Mouse (Mus musculus) A20 (cell line): ENCODE results near the gene Rnf111.

Source experiments
- DNase-seq: peaks from one replicate; pipeline ENCODE4 v3.0.0-alpha.2; 2011; ENCODE audit warnings: low read depth, low spot score

Rnf111 gene

DNA sequence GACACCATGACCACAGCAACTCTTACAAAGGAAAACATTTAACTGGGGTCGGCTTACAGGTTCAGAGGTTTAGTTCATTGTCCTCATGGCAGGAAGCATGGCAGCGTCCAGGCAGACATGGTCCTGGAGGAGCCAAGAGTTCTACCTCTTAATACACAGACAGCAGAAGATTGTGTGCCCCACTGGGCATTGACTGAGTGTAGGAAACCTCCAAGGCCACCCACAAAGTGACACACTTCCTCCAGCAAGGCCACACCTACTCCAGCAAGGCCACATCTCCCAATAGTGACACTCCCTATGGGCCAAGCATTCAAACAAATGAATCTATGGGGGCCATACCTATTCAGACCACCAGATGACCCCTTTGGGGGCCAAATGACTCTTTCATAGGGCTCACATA lies 107.4 kb downstream of the Rnf111 start:
- no peak for DNase-seq

DNA sequence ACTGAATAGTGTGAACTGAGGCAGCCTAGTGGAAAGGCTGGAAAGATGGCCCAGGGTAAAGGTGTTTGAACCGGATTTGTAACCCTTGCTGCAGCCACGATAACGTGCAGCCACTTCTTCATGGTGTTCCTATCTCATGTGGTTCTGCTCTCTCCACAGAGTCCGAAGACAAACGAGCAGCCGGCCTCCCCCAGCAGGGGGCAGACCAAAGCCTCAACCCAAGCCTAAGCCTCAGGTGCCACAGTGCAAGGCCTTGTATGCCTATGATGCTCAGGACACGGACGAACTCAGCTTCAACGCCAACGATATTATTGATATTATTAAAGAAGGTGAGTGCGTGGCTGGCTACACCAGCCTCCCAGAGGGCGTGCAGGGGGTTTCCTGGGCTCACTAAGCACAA lies 107.9 kb downstream of the Rnf111 start:
- peak; percentile 35 for DNase-seq

- DNase-seq, result peak; percentile 62
Measured at GRCm38 (mm10) chr9:70392563-70392907, 111.0 kb downstream of the Rnf111 start.

GRCm38 (mm10) chr9:70391660-70392562 lies 111.6 kb downstream of the Rnf111 start:
- peak; percentile 16 for DNase-seq

- no peak for DNase-seq
Measured at GRCm38 (mm10) chr9:70391042-70391441, 112.5 kb downstream of the Rnf111 start.

- DNase-seq, result no peak
Measured at GRCm38 (mm10) chr9:70389548-70389947, 114.0 kb downstream of the Rnf111 start.

GRCm38 (mm10) chr9:70387410-70388119 lies 116.0 kb downstream of the Rnf111 start:
- DNase-seq, result no peak

DNA sequence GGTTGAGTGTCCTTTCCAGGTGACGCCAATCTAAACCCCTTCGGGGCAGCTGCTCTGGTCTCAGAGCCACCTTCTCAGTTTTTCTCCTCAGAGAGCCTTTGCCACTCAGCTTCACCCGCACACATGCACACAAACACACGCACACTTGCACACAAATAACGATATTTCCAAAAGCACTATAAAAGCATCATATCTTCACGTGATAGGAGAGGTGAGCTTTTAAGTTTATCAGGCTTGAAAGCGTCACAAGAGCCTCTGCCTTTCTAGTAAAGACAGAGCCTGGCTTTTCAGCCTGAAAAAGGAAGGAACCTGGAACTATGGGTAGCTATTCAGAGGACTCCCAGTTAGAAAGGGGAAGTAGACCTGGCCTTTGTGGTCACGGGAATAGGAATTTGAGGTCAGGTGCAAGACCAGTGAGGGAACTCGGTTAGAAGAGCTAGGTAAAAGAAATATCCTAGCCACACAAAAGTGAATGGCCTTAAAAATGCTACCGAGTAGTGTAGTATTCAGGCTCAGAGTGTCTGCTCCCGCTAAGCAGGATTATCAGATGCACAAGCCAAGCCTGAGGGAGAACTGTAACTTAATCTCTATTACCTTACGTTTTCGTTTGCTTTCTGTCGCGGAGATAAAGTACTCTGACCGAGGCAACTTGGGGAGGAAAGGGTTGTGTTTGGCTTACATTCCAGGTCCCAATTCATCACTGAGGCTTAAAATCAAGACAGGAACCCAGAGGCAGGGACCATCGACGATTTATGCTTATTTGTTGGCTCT lies 118.4 kb downstream of the Rnf111 start:
- DNase-seq, result no peak

- DNase-seq, result no peak
Measured at GRCm38 (mm10) chr9:70384494-70384893, 119.0 kb downstream of the Rnf111 start.

GRCm38 (mm10) chr9:70383750-70384149 lies 119.8 kb downstream of the Rnf111 start:
- no peak for DNase-seq

DNA sequence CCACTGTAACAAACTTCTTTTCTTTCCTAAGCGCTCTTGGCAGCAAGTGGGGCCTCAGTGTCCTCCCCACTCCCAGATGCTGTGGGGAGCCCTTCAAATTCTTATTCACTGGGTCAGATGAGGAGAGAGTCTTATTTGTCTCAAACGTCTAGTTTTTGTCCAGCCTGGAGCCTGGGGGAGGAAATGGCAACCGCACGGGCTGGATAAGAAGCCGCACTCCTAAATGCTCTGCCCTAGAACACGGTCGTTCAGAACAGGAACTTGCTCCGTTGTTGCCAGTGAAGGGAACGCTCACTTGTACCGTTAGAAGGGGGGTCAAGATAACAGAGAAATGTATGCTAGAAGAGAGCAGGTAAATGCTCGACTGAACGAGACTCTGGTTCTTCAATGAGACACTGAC lies 121.4 kb downstream of the Rnf111 start:
- no peak for DNase-seq

- DNase-seq, result no peak
Measured at GRCm38 (mm10) chr9:70379502-70380467, 123.7 kb downstream of the Rnf111 start.
